In genomic region chr6:114873808-114874137, GRCm38 (mm10) we compare ENCODE assay signal across 7 mouse cellular contexts.
A peak's percentile ranks its signal among the peaks of the same experiment; 100 is the strongest.
DNase-seq lines count a peak whose midpoint lies in the region; ATAC-seq and TF ChIP-seq lines count a peak whose summit lies in the region.

No protein-coding gene starts in this region.

- TF ChIP-seq EP300 in lung, postnatal 0 days (IDR thresholded peaks at IDR 0.05): no peak

- H3K36me3 ChIP-seq in lung, postnatal 0 days (ENCODE audit: insufficient read depth, low read length): 0 out of 2 replicates have a peak, but pooled peaks cover under 1% of the 10 kb centered on the region
- peaks cover 5% of the 10 kb centered on the region; the same call in 1 of the 2 replicates for H3K36me3 ChIP-seq in forebrain, embryonic 13.5 days (ENCODE audit: poor library complexity, severe bottlenecking)
- H3K36me3 ChIP-seq in limb, embryonic 12.5 days: peaks cover 13% of the 10 kb centered on the region
- peaks cover 3% of the 10 kb centered on the region; the same call in 1 of the 2 replicates for H3K36me3 ChIP-seq in small intestine, adult 2 months (ENCODE audit: control insufficient read depth, insufficient read depth, low read length)

- no peak for ATAC-seq in lung, postnatal 0 days
- ATAC-seq in forebrain, embryonic 13.5 days: no peak
- ATAC-seq in limb, embryonic 12.5 days (ENCODE audit: insufficient number of reproducible peaks, insufficient read depth, low FRiP score, low TSS enrichment, low read depth): no peak

- no peak for TF ChIP-seq POLR2A in small intestine, adult 2 months (IDR thresholded peaks at IDR 0.05; ENCODE audit: low read depth, low read length)

- TF ChIP-seq CTCF in lung, postnatal 0 days (IDR thresholded peaks at IDR 0.05): no peak
- no peak for TF ChIP-seq CTCF in small intestine, adult 2 months (IDR thresholded peaks at IDR 0.05; ENCODE audit: extremely low read depth, insufficient read length, insufficient replicate concordance, low read depth, low read length)

- peak overlapping the region; percentile 96 for H3K27ac ChIP-seq in lung, postnatal 0 days (ENCODE audit: low read length)
- H3K27ac ChIP-seq in forebrain, embryonic 13.5 days: peak overlapping the region; percentile 98
- H3K27ac ChIP-seq in limb, embryonic 12.5 days: peak overlapping the region; percentile 99
- H3K27ac ChIP-seq in small intestine, adult 2 months (ENCODE audit: insufficient read depth, low read depth, low read length): peak overlapping the region; percentile 81

- no peaks in the 10 kb centered on the region for H3K27me3 ChIP-seq in lung, postnatal 0 days (replicated peaks; ENCODE audit: insufficient read depth, low read length)
- H3K27me3 ChIP-seq in forebrain, embryonic 13.5 days: no peaks in the 10 kb centered on the region
- no peaks in the 10 kb centered on the region for H3K27me3 ChIP-seq in limb, embryonic 12.5 days
- no peaks in the 10 kb centered on the region for H3K27me3 ChIP-seq in small intestine, adult 2 months (ENCODE audit: control insufficient read depth, insufficient read depth, low read length)

- peak overlapping the region; percentile 63 for H3K9ac ChIP-seq in lung, postnatal 0 days (replicated peaks; ENCODE audit: low read depth)
- H3K9ac ChIP-seq in forebrain, embryonic 13.5 days: peak overlapping the region; percentile 76
- peak overlapping the region; percentile 60 for H3K9ac ChIP-seq in limb, embryonic 12.5 days (replicated peaks)

- H3K4me2 ChIP-seq in lung, postnatal 0 days (replicated peaks; ENCODE audit: low read depth, low read length): peak overlapping the region; percentile 73
- H3K4me2 ChIP-seq in forebrain, embryonic 13.5 days: peak overlapping the region; percentile 74
- peak overlapping the region; percentile 87 for H3K4me2 ChIP-seq in limb, embryonic 12.5 days

- WGBS in lung, postnatal 0 days: 51% methylated on average over 3 of the region's 3 CpGs
- WGBS in forebrain, embryonic 13.5 days: 55% methylated on average over 3 of the region's 3 CpGs
- 79% methylated on average over 3 of the region's 3 CpGs for WGBS in limb, embryonic 12.5 days
- WGBS in small intestine, adult 2 months: 46% methylated on average over 3 of the region's 3 CpGs

- H3K4me1 ChIP-seq in lung, postnatal 0 days (ENCODE audit: insufficient read depth, low read depth, low read length): peaks cover 43% of the 10 kb centered on the region
- peaks cover 91% of the 10 kb centered on the region for H3K4me1 ChIP-seq in forebrain, embryonic 13.5 days
- peaks cover 98% of the 10 kb centered on the region for H3K4me1 ChIP-seq in limb, embryonic 12.5 days (replicated peaks)
- peaks cover 27% of the 10 kb centered on the region for H3K4me1 ChIP-seq in small intestine, adult 2 months (ENCODE audit: control insufficient read depth, insufficient read depth, insufficient read length, low read length)

- no peak for DNase-seq in lung, postnatal 0 days (ENCODE audit: low spot score)
- no peak for DNase-seq in lung, postnatal 36 days
- no peak for DNase-seq in urinary bladder, adult 2 months (ENCODE audit: low spot score)
- DNase-seq in retina, embryonic 14.5 days (ENCODE audit: low spot score): no peak

- no peak overlapping the region for H3K4me3 ChIP-seq in lung, postnatal 0 days (ENCODE audit: low read depth, low read length)
- H3K4me3 ChIP-seq in forebrain, embryonic 13.5 days: peak overlapping the region; percentile 42
- peak overlapping the region; percentile 40 for H3K4me3 ChIP-seq in limb, embryonic 12.5 days (replicated peaks)
- peak overlapping the region; percentile 57 for H3K4me3 ChIP-seq in small intestine, adult 2 months (ENCODE audit: low read depth, low read length)

- no peaks in the 10 kb centered on the region for H3K9me3 ChIP-seq in lung, postnatal 0 days (ENCODE audit: low read length)
- H3K9me3 ChIP-seq in forebrain, embryonic 13.5 days (replicated peaks): no peaks in the 10 kb centered on the region
- no peaks in the 10 kb centered on the region for H3K9me3 ChIP-seq in limb, embryonic 12.5 days
